Mouse (Mus musculus) frontal cortex, adult 2 months (tissue): ENCODE measurements around the gene Wt1. TPM values are rescaled to one million over a fixed set of nuclear protein-coding genes. Genes with fewer than 3 reads are reported as not detected.

Experiments
- DNase-seq, 2 experiments: peaks; one replicate each; pipeline ENCODE4 v3.0.0; 2022; ENCODE audit warnings: low spot score in 1 of 2; ENCODE audit errors: extremely low spot score in 1 of 2
- polyA plus RNA-seq: library from polyadenylated mRNA; depleted of rRNA; stranded (reverse); fragments of >200 nt; gene quantifications from 2 replicates; pipeline ENCODE4 v1.2.3, GENCODE M21; 2012; rRNA removed

Wt1 gene
- polyA plus RNA-seq, 1 experiment, result 0.20 TPM

DNA sequence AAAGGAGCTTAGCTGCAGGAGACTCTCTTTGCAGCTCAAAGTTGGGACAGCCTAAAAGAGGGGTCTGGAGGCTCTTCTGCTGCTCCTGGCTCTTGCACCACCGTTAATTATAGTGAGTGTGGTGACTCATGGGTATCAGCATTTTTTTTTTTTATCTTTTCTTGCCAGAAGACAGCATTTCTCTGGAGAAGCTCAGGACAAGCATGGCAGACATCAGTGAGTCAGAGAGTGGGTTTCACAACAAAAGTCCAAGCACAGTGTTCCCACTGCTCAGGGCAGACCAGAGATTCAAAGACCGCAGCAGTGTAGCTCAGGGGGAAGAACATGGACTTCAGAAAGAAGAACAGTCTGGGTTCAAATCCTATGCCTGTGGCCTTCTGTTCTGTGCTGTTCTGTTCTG, 47.9 kb downstream of the Wt1 start:
- no peak for DNase-seq

DNA sequence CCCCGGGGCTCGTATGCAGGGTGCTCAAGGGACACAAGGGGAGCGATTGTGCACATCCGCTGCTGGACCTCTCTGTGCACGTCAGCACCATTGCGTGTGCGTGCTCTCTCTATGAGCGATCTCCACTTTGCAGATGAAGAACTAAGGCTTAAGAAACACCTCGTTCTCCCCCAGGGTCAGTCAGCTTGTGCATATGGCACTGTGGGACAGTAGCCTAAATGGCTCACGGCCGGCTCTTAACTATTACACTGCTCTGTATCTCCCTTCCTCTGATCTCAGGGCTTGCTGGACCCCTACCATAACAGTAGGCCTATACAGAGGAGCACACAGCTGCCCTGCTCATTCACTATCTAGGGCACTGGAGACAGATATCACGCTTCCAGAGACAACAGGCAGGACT, 52.5 kb downstream of the Wt1 start:
- DNase-seq, result no peak

DNA sequence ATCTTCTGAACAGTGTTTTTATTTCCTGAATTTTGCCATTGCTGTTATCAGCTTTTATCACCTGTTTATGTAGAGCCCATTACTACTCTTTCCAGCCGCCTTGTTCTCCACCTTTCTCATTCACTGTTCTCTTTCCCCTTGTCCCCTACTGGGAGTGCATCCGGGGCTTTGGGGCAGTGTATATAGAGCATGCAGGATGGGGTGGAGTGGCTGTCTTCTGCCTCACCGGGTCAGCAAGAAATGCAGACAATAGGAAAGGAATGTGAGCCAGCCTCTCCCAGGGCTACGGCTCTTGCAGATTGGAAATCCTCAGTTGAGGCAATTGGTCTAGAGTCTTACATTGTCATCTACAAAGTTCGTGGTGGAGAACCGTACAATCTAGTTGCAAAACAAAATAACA, 56.2 kb downstream of the Wt1 start:
- no peak for DNase-seq

DNA sequence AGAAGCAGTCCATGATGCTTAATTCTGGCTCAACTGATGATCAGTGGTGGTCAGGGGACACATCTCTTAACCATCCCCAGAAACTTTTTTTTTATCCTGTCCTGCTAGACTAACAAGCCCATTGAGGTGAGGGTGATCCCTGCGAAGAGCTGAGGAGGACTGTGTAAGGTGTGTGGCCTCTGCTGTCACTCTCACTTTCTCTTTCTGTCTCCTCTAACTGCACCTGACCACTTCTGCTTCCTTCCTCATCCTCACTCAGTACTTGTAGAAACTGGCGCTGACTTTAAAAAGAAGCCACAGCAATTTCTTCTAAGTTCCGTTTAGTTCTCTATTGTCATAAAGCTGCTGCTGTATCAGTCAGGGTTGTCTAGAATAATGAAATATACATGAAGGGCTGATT, 58.8 kb downstream of the Wt1 start:
- DNase-seq, result no peak

DNA sequence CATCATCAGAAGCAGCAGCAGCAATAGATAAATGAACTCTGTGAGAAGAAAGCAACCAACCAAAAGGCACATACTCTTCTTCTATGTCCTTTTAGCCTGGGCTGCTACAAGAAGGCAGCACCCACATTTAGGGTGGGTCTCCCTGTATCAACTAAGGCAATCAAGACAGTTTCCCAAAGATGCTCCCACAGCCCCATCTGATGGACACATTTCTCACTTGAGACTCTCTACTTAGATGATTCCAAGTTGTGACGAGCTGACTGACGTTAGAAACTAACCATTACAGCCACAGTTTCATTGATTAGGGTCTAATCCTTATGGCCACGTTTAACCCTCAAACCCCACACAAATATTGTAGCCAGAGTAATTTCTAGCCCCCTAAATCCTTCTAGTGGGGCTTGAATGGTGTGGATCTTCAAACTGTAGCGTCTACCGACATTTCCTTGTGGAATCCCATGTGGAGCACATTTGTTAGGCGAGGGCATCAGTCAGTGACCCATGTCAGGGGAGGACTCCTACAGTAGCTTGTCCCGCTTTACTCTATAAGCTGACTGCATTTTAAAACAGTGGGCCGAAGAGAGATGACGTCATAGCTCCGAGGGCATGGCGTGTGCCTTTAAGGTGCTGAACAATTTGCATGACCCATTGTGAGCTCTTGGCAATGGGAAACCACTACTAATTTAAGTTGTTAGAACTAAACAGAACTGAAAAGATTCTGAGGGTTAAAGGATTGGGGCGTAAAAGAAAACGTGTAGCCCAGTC, 59.6 kb downstream of the Wt1 start:
- DNase-seq, result no peak

DNA sequence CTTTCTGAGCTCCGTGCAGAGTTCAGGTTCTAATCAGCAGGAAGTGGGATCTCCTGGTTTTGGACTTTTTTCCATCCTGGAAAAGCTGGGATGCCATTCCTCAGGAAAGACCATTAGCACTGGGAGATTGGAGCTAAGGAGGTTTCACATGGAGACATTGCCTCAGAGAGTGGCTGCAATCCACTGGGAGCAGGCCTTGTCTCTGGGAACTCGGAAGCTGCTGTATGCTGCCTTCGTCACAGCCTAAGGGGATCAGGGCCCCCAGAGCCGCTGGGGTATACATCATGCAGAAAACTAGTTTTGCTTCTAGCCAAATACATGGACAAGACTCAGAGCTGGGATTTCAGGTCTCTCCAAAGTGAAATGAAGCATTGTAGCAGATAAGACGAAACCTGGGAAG, 60.3 kb downstream of the Wt1 start:
- no peak for DNase-seq

DNA sequence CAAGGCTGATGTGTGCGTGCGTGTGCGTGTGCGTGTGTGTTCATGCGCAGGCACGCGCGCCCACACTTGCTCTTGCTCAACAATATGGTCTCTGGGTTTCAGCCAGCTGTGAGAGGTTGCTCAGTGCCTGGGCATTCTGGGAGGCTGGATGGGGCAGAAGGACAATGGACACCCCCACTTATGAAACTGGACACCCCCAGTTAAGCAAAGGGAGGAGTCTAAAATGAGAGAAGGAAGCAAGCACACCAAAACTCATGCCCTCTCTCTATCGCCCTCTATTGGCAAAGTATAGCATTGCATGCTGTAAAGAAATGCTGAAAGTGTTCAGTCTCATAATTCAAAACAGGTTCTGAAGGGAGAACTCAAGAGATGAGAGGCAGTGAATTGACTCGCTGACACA, 61.9 kb downstream of the Wt1 start:
- peak in 1 of 2 experiments; percentile 12 for DNase-seq

DNA sequence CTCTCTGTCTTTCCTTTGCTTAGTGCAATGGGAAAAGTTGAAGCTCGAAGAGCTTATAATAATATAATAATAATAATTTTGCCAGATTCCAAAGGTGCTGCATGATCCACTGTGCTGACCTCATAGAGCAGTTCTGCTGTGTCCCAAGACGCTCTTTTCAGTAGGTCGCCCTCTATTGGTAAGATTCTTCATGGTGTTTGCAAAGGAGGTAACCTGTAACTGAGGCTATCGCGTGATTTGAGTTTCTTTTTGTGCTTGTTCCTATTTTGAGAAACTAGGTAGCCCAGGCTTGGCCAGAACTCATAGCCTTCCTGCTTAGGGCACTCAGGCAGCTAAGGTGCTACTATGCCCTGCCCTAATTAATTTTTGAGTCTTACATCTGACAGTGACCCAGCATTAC, 63.0 kb downstream of the Wt1 start:
- peak in 1 of 2 experiments; percentile 32 for DNase-seq

DNA sequence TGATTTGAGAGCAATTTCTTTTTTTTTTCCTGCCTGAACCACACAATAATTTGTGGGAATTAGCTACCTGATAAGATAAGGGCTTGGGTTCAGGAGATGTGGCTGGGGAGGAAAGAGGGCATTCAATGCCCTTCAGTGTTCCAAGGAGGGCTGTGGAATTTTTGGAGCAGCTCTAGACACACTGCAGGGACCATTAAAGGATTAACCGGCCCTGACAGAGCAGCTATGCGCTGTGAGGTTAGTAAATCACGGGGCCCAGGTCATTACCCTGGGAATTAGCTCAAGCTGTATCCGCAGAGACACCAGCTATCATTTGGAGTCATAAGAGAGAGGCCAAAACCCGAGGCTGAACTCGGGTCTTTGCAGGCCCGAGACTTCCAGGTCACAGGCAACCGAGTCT, 73.8 kb downstream of the Wt1 start:
- no peak for DNase-seq

DNA sequence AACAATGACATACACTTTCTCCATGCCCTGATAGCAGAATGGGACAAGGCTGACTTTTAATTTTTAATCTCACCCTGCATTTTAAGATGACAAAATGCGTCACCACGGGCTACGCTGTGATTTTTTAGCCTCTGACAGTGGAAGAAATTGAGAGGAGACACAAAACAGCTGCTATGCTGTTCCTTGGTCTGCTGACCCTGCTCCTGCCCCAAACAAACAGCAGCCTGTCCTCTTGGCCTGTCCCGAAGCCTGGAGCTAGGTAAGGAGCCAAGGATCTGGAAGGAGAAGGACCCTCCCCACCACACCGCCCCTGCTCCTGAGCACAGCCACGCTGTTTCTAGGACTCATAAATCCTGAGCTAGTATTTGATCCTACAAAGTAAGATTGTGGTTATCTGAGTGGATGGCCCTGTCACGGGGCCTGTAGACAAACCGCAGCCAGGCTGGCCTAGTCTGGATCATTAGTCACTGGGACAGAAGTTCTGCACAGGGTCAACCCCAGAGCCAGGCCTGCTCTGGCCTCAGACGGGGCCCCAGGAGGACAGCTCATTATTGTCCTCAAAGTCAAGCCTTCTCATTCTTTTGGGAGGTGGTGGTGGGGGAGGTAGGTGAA, 80.3 kb downstream of the Wt1 start:
- no peak for DNase-seq

DNA sequence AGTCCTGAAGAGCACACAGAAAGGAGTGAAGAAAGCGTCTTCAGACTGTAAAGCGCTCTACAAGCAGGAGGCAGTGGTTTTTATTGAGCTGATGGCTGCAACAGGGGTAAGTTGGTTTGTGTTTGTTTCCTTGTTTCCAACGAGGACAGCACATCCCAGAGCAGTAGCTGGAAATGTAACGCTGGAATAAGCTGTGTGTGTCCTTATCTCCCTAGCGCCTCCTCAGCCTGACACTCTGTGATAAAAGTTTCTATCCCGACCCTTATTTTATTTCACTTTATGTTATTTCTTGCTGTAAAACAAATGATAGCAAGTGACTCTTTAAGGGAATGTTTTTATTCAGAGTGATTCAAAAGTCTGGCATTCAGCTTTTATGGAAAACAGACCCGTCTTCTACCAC, 86.5 kb downstream of the Wt1 start:
- no peak for DNase-seq

DNA sequence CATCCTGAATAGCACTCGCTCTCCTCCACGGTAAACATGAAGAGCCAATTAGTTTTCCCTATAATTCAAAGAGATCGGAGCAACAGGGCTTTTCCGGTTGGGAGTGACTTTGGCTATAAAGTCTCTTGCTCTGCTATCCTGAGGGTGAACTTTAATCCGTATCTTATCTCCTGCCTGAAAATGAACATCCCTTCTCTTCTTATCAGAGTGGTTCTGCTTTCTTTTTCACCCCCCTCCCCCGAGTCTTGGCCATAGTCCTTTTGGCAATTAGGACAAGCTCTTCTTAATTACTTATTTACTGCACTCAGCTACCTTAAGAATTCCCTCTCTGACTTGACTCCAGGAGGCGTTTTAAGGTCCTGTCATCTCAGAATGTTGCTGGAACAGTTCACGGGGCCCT, 89.6 kb downstream of the Wt1 start:
- no peak for DNase-seq

DNA sequence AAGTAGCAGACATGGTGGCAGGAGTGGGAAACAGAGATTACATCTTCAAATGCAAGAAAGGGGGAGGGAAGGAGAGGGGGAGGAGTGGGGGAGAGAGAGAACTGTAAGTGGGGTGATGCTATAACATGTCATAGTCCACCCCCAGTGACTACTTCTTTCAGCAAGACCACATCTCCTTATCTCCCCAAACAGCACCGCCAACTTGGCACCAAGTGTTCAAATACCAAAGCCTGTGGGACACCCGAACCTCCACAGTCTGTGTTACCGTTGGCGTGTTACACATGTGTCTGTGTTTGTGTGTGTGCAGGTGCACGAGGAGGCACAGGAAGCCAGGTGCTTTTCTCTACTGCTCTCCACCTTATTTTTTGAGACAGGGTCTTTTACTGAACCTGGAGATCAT, 92.9 kb downstream of the Wt1 start:
- no peak for DNase-seq

DNA sequence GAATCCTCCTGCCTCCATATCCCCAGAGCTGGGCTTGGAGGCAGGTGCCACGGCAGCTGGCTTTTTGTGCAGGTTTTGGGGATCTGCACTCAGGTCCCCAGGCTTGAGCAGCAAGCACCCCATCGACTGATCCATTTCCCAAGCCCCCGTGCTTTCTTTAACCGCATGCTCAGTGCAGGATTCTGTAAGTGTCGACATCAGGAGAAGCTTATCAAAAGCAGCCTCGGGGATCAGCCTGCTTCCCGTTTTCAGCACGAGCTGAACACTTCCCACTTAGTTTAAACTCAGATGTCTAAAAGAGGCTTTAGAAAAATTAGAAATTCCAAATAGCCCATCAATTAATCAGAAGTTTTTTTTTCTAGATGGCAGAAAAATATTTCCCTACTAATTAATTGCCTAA, 93.3 kb downstream of the Wt1 start:
- DNase-seq, result no peak

DNA sequence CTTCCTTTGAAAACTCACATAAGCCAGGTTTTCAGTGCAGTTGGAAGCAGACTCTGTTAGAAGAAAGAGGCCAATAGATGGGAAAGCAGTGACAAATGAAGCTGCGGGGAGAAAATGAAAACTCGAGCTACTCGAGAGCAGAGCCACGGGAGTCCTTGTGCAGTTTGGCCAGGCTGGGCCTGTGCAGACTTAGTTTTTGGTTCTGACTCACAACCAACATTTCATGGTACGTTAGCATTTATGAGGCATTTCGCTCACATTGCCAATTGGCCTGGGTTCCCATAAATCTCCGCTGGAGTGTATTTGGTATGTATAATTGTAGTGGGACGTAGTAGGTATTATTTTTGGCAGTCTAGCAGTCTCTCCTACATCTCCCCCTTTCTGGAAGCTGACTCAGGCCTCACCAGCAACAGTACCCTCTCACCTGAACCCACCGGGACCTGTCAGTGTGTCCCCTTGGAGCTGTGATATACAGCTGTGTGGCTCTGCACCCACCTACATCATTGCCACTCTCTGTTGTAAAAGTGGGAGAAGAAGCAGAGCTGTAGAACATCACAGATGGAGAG, 94.5 kb downstream of the Wt1 start:
- DNase-seq, result no peak

Other genes starting within 250 kb of the Wt1 start
- 82.4 and 94.3 TPM in 2 replicates for gene Eif3m, start 109.4 kb upstream of the Wt1 start, polyA plus RNA-seq
- gene Gm11060, start 34.5 kb upstream of the Wt1 start, polyA plus RNA-seq, result not detected in 2 replicates
- not detected in 2 replicates for gene Them7, start 97.8 kb downstream of the Wt1 start, polyA plus RNA-seq